20 mouse cellular contexts compared by ENCODE assay signal in the genomic region with DNA sequence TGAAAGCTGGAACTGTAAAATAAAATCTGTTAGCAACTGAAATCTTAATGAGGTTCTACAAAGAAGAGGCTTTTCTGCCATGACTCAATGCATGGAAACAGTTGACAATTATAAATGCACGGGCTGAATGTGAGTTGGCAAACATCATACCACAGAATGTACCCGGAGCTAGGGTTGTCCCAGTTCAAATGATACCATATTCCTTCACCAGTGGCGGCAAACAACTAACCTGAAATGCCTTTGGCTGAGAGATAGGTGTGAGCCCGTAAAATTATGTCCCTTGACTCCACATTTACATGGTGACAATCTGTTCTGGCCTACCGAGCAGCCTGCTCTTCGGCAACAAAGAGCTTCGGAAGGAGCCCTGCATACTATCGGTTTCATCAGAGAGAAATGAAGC. TPM values are rescaled to one million over a fixed set of nuclear protein-coding genes. Genes with fewer than 3 reads are reported as not detected.
DNase-seq lines count a peak whose midpoint lies in the region; ATAC-seq lines count a peak whose summit lies in the region.
"Had no signal": no experiment of that assay in that cellular context is flagged by ENCODE, and none has a peak within 500 bp of the region (broad histone marks: within the 10 kb centered on the region; RNA-seq: fewer than 3 reads in every experiment).

No protein-coding gene starts in this region.

- WGBS in forebrain, embryonic 15.5 days, result 58% methylated on average over 8 of the region's 8 CpGs
- WGBS in forebrain, embryonic 12.5 days, result 93% methylated on average over 8 of the region's 8 CpGs
- WGBS in forebrain, embryonic 16.5 days, result 60% methylated on average over 8 of the region's 8 CpGs

- no peaks in the 10 kb centered on the region for H3K27me3 ChIP-seq in forebrain, embryonic 15.5 days
- H3K27me3 ChIP-seq in forebrain, embryonic 12.5 days, result no peaks in the 10 kb centered on the region
- H3K27me3 ChIP-seq in forebrain, embryonic 16.5 days (replicated peaks; ENCODE audit: control insufficient read depth, insufficient read depth, low read length), result no peaks in the 10 kb centered on the region
- H3K27me3 ChIP-seq: CH12.LX; embryonic facial prominence, embryonic 13.5 days; heart, embryonic 12.5 days; Patski had no signal

- H3K9me3 ChIP-seq in forebrain, embryonic 15.5 days, result no peaks in the 10 kb centered on the region
- H3K9me3 ChIP-seq in forebrain, embryonic 12.5 days, result no peaks in the 10 kb centered on the region
- no peaks in the 10 kb centered on the region for H3K9me3 ChIP-seq in forebrain, embryonic 16.5 days (ENCODE audit: control insufficient read depth, low read length)
- H3K9me3 ChIP-seq: embryonic facial prominence, embryonic 13.5 days; heart, embryonic 12.5 days; hindbrain, embryonic 10.5 days had no signal

- H3K4me2 ChIP-seq in forebrain, embryonic 15.5 days (replicated peaks), result no peak overlapping the region
- H3K4me2 ChIP-seq in forebrain, embryonic 12.5 days, result no peak overlapping the region
- 0 out of 2 replicates have a peak overlapping the region, but pooled peaks have one; percentile 2 for H3K4me2 ChIP-seq in forebrain, embryonic 16.5 days (ENCODE audit: low read length)
- H3K4me2 ChIP-seq: embryonic facial prominence, embryonic 13.5 days; heart, embryonic 12.5 days; hindbrain, embryonic 14.5 days had no signal

- peaks cover 17% of the 10 kb centered on the region for H3K4me1 ChIP-seq in forebrain, embryonic 15.5 days
- no peaks in the 10 kb centered on the region for H3K4me1 ChIP-seq in forebrain, embryonic 12.5 days
- peaks cover 12% of the 10 kb centered on the region for H3K4me1 ChIP-seq in forebrain, embryonic 16.5 days (replicated peaks; ENCODE audit: control insufficient read depth, insufficient read depth, low read length)
- H3K4me1 ChIP-seq: heart, embryonic 12.5 days had no signal

- peak overlapping the region; percentile 68 for H3K27ac ChIP-seq in forebrain, embryonic 15.5 days (replicated peaks)
- H3K27ac ChIP-seq in forebrain, embryonic 12.5 days, result no peak overlapping the region
- H3K27ac ChIP-seq in forebrain, embryonic 16.5 days (ENCODE audit: low read length), result peak overlapping the region; percentile 49
- H3K27ac ChIP-seq: embryonic facial prominence, embryonic 13.5 days; gastrocnemius, adult 2 months; hindbrain, embryonic 10.5 days; hindbrain, embryonic 14.5 days had no signal

- H3K9ac ChIP-seq in forebrain, embryonic 15.5 days (replicated peaks), result no peak overlapping the region
- no peak overlapping the region for H3K9ac ChIP-seq in forebrain, embryonic 12.5 days
- H3K9ac ChIP-seq in forebrain, embryonic 16.5 days (replicated peaks; ENCODE audit: low read depth, low read length), result no peak overlapping the region
- H3K9ac ChIP-seq: embryonic facial prominence, embryonic 13.5 days; heart, embryonic 12.5 days; hindbrain, embryonic 14.5 days had no signal

- no peaks in the 10 kb centered on the region for H3K36me3 ChIP-seq in forebrain, embryonic 15.5 days
- no peaks in the 10 kb centered on the region for H3K36me3 ChIP-seq in forebrain, embryonic 12.5 days (replicated peaks)
- H3K36me3 ChIP-seq in forebrain, embryonic 16.5 days (ENCODE audit: control insufficient read depth, insufficient read depth), result no peaks in the 10 kb centered on the region
- H3K36me3 ChIP-seq: embryonic facial prominence, embryonic 13.5 days; heart, embryonic 12.5 days; hindbrain, embryonic 10.5 days had no signal

- no peak overlapping the region for H3K4me3 ChIP-seq in forebrain, embryonic 15.5 days
- H3K4me3 ChIP-seq in forebrain, embryonic 12.5 days (replicated peaks), result no peak overlapping the region
- H3K4me3 ChIP-seq in forebrain, embryonic 16.5 days (replicated peaks; ENCODE audit: low read length), result no peak overlapping the region
- H3K4me3 ChIP-seq: embryonic facial prominence, embryonic 13.5 days; gastrocnemius, adult 2 months; heart, embryonic 12.5 days; hindbrain, embryonic 10.5 days had no signal

- DNase-seq in right cerebral cortex, adult 18-20 months, result peak; percentile 35
- no peak for DNase-seq in right cerebral cortex, postnatal 14 days
- no peak for DNase-seq in thymus, postnatal 10 days (ENCODE audit: low spot score in 2 of 2)
- DNase-seq: adrenal gland, postnatal 14 days; cerebellum, adult 11 months; cerebellum, adult 8-10 months; cerebellum, postnatal 25 days; gastrocnemius, adult 2 months; gastrocnemius, postnatal 25 days had no signal

- ATAC-seq in forebrain, embryonic 15.5 days (replicated peaks), result peak; percentile 79
- no peak for ATAC-seq in forebrain, embryonic 12.5 days (ENCODE audit: low FRiP score)
- peak; percentile 67 for ATAC-seq in forebrain, embryonic 16.5 days
- ATAC-seq: activated CD4-positive, CD25-positive, alpha-beta regulatory T cell, adult 4 months; intestine, embryonic 16.5 days; Patski had no signal

RNA-seq across cellular contexts. Expression of a gene that starts 58.0 kb away (rescaled TPM):
- polyA plus RNA-seq in forebrain, embryonic 15.5 days (2015; fragmentation: Nextera tagmentation; extraction: Ambion mirVana), result 46.2 and 62.5 TPM in 2 replicates
- polyA plus RNA-seq in forebrain, embryonic 12.5 days (2016; fragmentation: Nextera tagmentation; extraction: Ambion mirVana), result 2.5 and 2.6 TPM in 2 replicates
- 74.5 and 109 TPM in 2 replicates for polyA plus RNA-seq in forebrain, embryonic 16.5 days (2015; fragmentation: Nextera tagmentation; extraction: Ambion mirVana)

Comparison
In these comparisons a context has a peak if more than half of its experiments do, and no peak if none do; other contexts are left out.
1. RNA of a gene that starts 58.0 kb away (polyA plus RNA-seq): 74.5 to 109 TPM in forebrain, embryonic 16.5 days and 46.2 to 62.5 TPM in forebrain, embryonic 15.5 days; 2.5 to 2.6 TPM in forebrain, embryonic 12.5 days; every median in the first group is over 10 times any median in the second.